Mouse (Mus musculus): ENCODE results near the gene Ptprt. TPM values are rescaled to one million over a fixed set of nuclear protein-coding genes. Genes with fewer than 3 reads are reported as not detected.

Gene Ptprt
- polyA plus RNA-seq, 1 experiment from 2014 or later: 3.4 TPM

DNA sequence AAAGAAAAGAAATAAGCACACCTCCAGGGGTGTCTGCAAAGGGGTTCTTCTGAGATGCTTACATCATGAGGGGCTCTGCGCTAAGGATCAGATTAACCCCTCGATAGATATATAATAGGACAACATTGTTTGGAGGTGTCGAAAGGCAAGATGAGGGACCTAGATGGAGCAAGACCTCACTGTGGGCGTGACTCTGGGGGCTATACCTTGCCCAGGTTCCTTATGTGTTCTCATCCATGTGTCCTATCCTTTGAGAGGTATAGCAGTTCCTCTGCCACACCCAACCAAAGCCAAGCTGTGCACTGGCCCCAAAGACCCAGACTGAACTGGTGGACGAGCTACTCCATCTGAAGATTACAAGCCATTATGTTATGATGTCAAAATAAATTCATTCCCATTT lies 58.2 kb downstream of the Ptprt start:
- H3K4me1 ChIP-seq (ENCODE audit: insufficient read depth): no peaks in the 10 kb centered on the region
- H3K4me2 ChIP-seq: no peak overlapping the region
- H3K27me3 ChIP-seq (ENCODE audit: insufficient read depth, low read length): no peaks in the 10 kb centered on the region
- no peak for ATAC-seq (ENCODE audit: insufficient read depth)
- no peak overlapping the region for H3K27ac ChIP-seq (ENCODE audit: low read depth)
- DNase-seq: no peak
- H3K4me3 ChIP-seq (ENCODE audit: low read depth, low read length): no peak overlapping the region
- H3K9me3 ChIP-seq (ENCODE audit: low read depth, low read length): no peaks in the 10 kb centered on the region
- 90% methylated on average over 5 of the region's 5 CpGs for WGBS
- TF ChIP-seq CTCF (IDR thresholded peaks at IDR 0.05; ENCODE audit: low read depth): no peak
- H3K9ac ChIP-seq: no peak overlapping the region
- no peaks in the 10 kb centered on the region for H3K36me3 ChIP-seq (ENCODE audit: insufficient read depth)

DNA sequence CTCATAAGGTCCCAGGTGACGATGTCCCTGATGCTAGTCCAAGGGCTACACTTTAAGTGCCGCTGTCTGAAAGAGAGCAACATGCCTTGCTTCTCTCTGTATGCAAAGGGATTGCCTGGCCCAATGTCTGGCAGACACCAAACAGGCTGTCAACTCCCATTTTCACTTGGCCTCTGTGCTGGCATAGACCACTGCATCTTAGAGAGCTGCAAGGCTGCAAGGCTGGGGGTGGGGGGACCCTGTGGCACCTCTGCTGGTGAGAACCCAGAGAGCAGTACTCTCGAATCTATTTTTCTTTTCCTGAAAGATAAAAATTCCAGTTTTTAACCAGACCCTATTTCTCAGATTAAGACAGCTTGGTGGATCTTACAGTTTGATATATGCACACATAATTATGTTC lies 69.6 kb downstream of the Ptprt start:
- Histone ChIP-seq H3K27me3 (ENCODE audit: insufficient read depth, low read length) (no peaks in the 10 kb centered on the region), H3K4me2 (no peak overlapping the region), H3K36me3 (ENCODE audit: insufficient read depth) (no peaks in the 10 kb centered on the region), H3K27ac (ENCODE audit: low read depth) (no peak overlapping the region), H3K4me1 (ENCODE audit: insufficient read depth) (no peaks in the 10 kb centered on the region), H3K4me3 (ENCODE audit: low read depth, low read length) (no peak overlapping the region), H3K9me3 (ENCODE audit: low read depth, low read length) (no peaks in the 10 kb centered on the region), H3K9ac (no peak overlapping the region)
- WGBS: 82% methylated on average over 3 of the region's 3 CpGs
- TF ChIP-seq CTCF (IDR thresholded peaks at IDR 0.05; ENCODE audit: low read depth): no peak
- no peak for ATAC-seq (ENCODE audit: insufficient read depth)
- DNase-seq: no peak

DNA sequence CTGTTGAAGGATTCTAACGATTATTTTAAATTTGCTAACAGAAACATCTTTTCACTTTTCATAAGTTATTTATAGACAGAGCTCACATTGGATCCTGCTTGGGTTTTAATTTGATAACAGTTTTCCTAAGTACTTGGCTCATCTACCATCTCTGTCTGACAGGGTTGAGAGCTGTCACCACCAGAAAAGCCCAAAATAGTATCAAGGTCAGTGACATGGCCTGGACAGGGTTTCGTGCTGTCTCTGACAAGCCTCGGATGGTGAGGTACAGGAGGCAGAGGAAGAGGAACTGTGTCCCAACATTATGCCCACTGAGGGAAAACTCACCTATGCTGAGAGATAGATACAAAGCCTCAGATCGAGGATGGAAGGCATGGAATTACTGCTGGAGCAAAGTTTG lies 79.3 kb downstream of the Ptprt start:
- Histone ChIP-seq H3K27me3 (ENCODE audit: insufficient read depth, low read length) (no peaks in the 10 kb centered on the region), H3K4me2 (no peak overlapping the region), H3K36me3 (ENCODE audit: insufficient read depth) (no peaks in the 10 kb centered on the region), H3K9ac (no peak overlapping the region), H3K4me3 (ENCODE audit: low read depth, low read length) (no peak overlapping the region), H3K27ac (ENCODE audit: low read depth) (no peak overlapping the region), H3K9me3 (ENCODE audit: low read depth, low read length) (no peaks in the 10 kb centered on the region), H3K4me1 (ENCODE audit: insufficient read depth) (no peaks in the 10 kb centered on the region)
- no peak for TF ChIP-seq CTCF (IDR thresholded peaks at IDR 0.05; ENCODE audit: low read depth)
- ATAC-seq (ENCODE audit: insufficient read depth) (no peak), DNase-seq (no peak)
- 55% methylated on average over 4 of the region's 4 CpGs for WGBS

DNA sequence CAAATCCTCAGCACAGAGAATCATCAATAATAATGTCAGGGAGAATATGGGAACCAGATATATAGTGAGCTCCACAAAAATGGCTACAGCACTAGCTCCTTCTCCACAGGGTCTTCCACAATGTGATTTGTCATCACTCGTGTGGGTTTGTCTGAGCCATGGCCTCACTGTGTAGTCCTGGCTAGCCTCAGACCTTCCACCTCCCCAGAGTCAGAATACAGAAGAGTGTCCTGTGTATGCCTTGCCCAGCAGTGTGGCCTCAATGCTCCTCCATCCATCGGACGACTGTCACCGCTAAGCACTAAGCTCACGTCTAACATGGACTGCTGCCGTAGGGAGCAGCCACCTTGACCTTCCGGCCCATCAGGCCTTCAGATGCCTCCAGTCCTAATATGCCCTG lies 83.1 kb downstream of the Ptprt start:
- no peaks in the 10 kb centered on the region for H3K36me3 ChIP-seq (ENCODE audit: insufficient read depth)
- DNase-seq: no peak
- TF ChIP-seq CTCF (IDR thresholded peaks at IDR 0.05; ENCODE audit: low read depth): no peak
- H3K4me3 ChIP-seq (ENCODE audit: low read depth, low read length): no peak overlapping the region
- WGBS: 84% methylated on average over 7 of the region's 7 CpGs
- H3K9ac ChIP-seq: no peak overlapping the region
- H3K27ac ChIP-seq (ENCODE audit: low read depth): no peak overlapping the region
- ATAC-seq (ENCODE audit: insufficient read depth): no peak
- H3K4me1 ChIP-seq (ENCODE audit: insufficient read depth): no peaks in the 10 kb centered on the region
- H3K9me3 ChIP-seq (ENCODE audit: low read depth, low read length): no peaks in the 10 kb centered on the region
- H3K27me3 ChIP-seq (ENCODE audit: insufficient read depth, low read length): no peaks in the 10 kb centered on the region
- no peak overlapping the region for H3K4me2 ChIP-seq

DNA sequence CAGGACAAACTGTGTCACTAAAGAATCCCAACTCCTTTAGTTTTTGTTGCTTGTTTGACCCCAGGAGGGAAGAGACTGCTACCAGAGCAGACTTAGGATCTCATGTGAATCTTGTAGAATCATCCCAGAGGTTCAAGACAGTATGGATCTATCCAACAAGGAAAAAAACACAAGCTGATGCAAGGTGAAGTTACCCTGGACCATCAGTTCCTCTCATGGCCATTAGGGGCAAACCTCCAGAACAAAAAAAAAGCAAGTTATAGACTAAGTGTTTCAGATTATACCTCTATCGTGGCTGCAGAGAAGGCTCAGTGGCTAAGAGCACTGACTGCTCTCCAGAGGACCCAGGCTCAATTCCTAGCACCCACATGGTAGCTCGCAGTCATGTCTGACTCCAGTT lies 88.1 kb downstream of the Ptprt start:
- Histone ChIP-seq H3K4me1 (ENCODE audit: insufficient read depth) (no peaks in the 10 kb centered on the region), H3K27ac (ENCODE audit: low read depth) (no peak overlapping the region), H3K9ac (no peak overlapping the region), H3K4me2 (no peak overlapping the region), H3K9me3 (ENCODE audit: low read depth, low read length) (no peaks in the 10 kb centered on the region), H3K27me3 (ENCODE audit: insufficient read depth, low read length) (no peaks in the 10 kb centered on the region), H3K36me3 (ENCODE audit: insufficient read depth) (no peaks in the 10 kb centered on the region), H3K4me3 (ENCODE audit: low read depth, low read length) (no peak overlapping the region)
- 63% methylated on average over 2 of the region's 2 CpGs for WGBS
- no peak; the same call in none of the 2 replicates for TF ChIP-seq CTCF (IDR thresholded peaks at IDR 0.05; ENCODE audit: low read depth)
- ATAC-seq (ENCODE audit: insufficient read depth): no peak
- DNase-seq: no peak

DNA sequence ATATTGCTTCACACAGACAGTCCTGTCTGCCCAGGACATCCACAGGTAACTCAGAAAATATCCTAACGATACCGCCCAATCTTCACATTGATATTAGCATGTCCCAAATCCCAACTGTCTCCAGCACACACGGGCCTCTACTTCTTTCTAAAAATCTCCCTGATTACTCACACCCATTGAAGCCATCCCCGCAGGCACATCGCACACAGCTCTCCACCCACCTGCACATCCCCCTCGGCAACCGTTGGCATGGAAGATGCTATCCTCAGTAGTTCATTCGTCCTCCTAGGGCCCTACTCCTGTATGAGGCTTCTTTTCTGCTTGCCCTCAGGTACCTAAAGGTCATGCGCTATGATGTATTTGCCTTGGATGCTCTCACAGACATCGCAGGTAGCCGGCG lies 89.9 kb downstream of the Ptprt start:
- TF ChIP-seq CTCF (IDR thresholded peaks at IDR 0.05; ENCODE audit: low read depth): no peak
- no peaks in the 10 kb centered on the region for H3K4me1 ChIP-seq (ENCODE audit: insufficient read depth)
- no peak overlapping the region for H3K4me3 ChIP-seq (ENCODE audit: low read depth, low read length)
- H3K27ac ChIP-seq (ENCODE audit: low read depth): no peak overlapping the region
- H3K9me3 ChIP-seq (ENCODE audit: low read depth, low read length): no peaks in the 10 kb centered on the region
- H3K36me3 ChIP-seq (ENCODE audit: insufficient read depth): no peaks in the 10 kb centered on the region
- 86% methylated on average over 12 of the region's 12 CpGs for WGBS
- no peak overlapping the region for H3K4me2 ChIP-seq
- H3K9ac ChIP-seq: no peak overlapping the region
- H3K27me3 ChIP-seq (ENCODE audit: insufficient read depth, low read length): no peaks in the 10 kb centered on the region
- no peak for ATAC-seq (ENCODE audit: insufficient read depth)
- DNase-seq: no peak

DNA sequence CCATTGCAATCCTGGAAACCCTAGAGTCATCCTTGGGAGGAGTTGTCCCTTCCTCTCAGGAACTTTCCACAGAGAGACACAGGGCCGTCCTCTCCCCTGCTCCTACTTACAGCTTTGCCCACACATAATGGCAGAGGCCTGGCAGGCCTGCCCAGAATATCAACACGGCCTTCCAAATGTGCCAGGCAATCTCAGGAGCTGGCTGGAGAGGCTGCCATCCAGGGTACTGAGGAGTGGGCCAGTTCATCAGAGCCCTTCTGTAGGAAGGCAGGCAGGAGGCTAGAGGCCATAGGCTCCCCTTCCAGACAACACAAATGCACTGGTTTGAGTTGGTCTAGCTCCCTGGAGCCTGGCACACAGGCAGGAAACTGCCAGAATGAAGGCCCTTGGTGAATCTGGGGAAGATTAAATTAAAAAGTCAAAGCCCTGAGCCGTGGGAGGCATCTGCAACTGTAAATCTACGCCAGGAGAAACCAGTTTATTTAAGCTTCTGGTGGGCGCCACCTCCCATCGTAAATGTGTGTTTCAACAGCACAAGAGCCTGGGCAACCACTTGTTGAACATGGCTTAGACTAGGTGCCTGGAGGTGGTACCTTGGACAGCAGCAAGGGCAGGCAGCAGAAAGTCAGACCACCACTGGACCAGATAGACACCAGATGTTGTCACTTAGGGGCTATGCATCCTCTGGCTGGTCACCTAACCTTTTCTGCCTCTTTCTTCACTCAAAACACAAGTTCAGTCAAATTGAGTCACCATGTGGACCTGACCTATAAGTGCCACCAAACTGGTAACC lies 92.4 kb downstream of the Ptprt start:
- Histone ChIP-seq H3K4me1 (ENCODE audit: insufficient read depth) (no peaks in the 10 kb centered on the region), H3K27ac (ENCODE audit: low read depth) (no peak overlapping the region), H3K9me3 (ENCODE audit: low read depth, low read length) (no peaks in the 10 kb centered on the region), H3K4me2 (no peak overlapping the region), H3K9ac (no peak overlapping the region), H3K4me3 (ENCODE audit: low read depth, low read length) (no peak overlapping the region), H3K27me3 (ENCODE audit: insufficient read depth, low read length) (no peaks in the 10 kb centered on the region), H3K36me3 (ENCODE audit: insufficient read depth) (no peaks in the 10 kb centered on the region)
- ATAC-seq (ENCODE audit: insufficient read depth) (no peak), DNase-seq (peak; percentile 56)
- WGBS: 63% methylated on average over 6 of the region's 6 CpGs
- TF ChIP-seq CTCF (IDR thresholded peaks at IDR 0.05; ENCODE audit: low read depth): no peak

Data from lung, embryonic 14.5 days (tissue).